Mouse (Mus musculus) liver, embryonic 13.5 days (tissue): ENCODE results near the gene Grhl1. TPM values are rescaled to one million over a fixed set of nuclear protein-coding genes. Genes with fewer than 3 reads are reported as not detected.
"Not testable (repeated sequence)": the region's sequence is repeated elsewhere in the genome, so short reads cannot be mapped to it uniquely, and the experiment has no call there.

Source experiments
- ATAC-seq: fragments of 200-750 bp; cut with Nextera tagmentation; 2 replicates; pipeline ENCODE4 v1.8.0; 2017; ENCODE audit warnings: low read depth, mild to moderate bottlenecking, moderate number of reproducible peaks, moderate library complexity
- DNase-seq: peaks from one replicate; pipeline ENCODE4 v3.0.0; 2022
- H3K27ac ChIP-seq: fragments of 300-500 bp; sonication (generic); 2 replicates; pipeline ENCODE4 v1.5.1; 2015; ENCODE audit warnings: moderate library complexity, mild to moderate bottlenecking, inconsistent platforms
- H3K27me3 ChIP-seq: fragments of 300-500 bp; sonication (generic); 2 replicates; pipeline ENCODE4 v1.6.1; 2015; ENCODE audit warnings: mild to moderate bottlenecking, inconsistent platforms
- H3K36me3 ChIP-seq: fragments of 300-500 bp; sonication (generic); 2 replicates; pipeline ENCODE4 v1.6.1; 2015; ENCODE audit warnings: mild to moderate bottlenecking, inconsistent platforms
- H3K4me1 ChIP-seq: fragments of 300-500 bp; sonication (generic); replicated peaks from 2 replicates; pipeline ENCODE4 v1.6.1; 2015; ENCODE audit warnings: inconsistent platforms
- H3K4me2 ChIP-seq: fragments of 300-500 bp; sonication (generic); 2 replicates; pipeline ENCODE4 v1.6.1; 2015; ENCODE audit warnings: inconsistent platforms, mild to moderate bottlenecking, moderate library complexity
- H3K4me3 ChIP-seq: fragments of 300-500 bp; sonication (generic); replicated peaks from 2 replicates; pipeline ENCODE4 v1.5.1; 2015; ENCODE audit warnings: mild to moderate bottlenecking, inconsistent platforms
- H3K9ac ChIP-seq: fragments of 300-500 bp; sonication (generic); 2 replicates; pipeline ENCODE4 v1.6.1; 2015; ENCODE audit warnings: mild to moderate bottlenecking, inconsistent platforms
- H3K9me3 ChIP-seq: fragments of 300-500 bp; sonication (generic); replicated peaks from 2 replicates; pipeline ENCODE4 v1.6.1; 2016; ENCODE audit warnings: inconsistent platforms
- WGBS: fragments of 180-500 bp; shearing (Covaris S2); methylation state at CpG from one replicate; pipeline ENCODE4 v1.1.7; 2015; ENCODE audit not compliant: insufficient replicate concordance; 5-methylcytosine and 5-hydroxymethylcytosine counted together
- polyA plus RNA-seq: library from polyadenylated mRNA; unstranded; fragments of >200 nt; fragmentation: Nextera tagmentation; extraction: Ambion mirVana; gene quantifications from 2 replicates; pipeline ENCODE4 v1.2.1, GENCODE M21; 2015

Grhl1 gene
- polyA plus RNA-seq, 1 experiment from 2014 or later = 0.54 TPM

- ATAC-seq = no peak
- WGBS = 62% methylated on average over 4 of the region's 4 CpGs
- Histone ChIP-seq H3K4me1 (no peaks in the 10 kb centered on the region; the same call in 1 of the 2 replicates), H3K27ac (no peak overlapping the region), H3K9me3 (no peaks in the 10 kb centered on the region), H3K4me2 (no peak overlapping the region), H3K36me3 (no peaks in the 10 kb centered on the region), H3K9ac (no peak overlapping the region), H3K27me3 (peaks cover 3% of the 10 kb centered on the region; the same call in 1 of the 2 replicates), H3K4me3 (no peak overlapping the region)
- no peak for DNase-seq
Observed at GRCm38 (mm10) chr12:24619436-24619835, 47.4 kb downstream of the Grhl1 start.

GRCm38 (mm10) chr12:24623486-24624251 lies 51.6 kb downstream of the Grhl1 start:
- Histone ChIP-seq H3K4me1 (no peaks in the 10 kb centered on the region), H3K9ac (no peak overlapping the region), H3K36me3 (no peaks in the 10 kb centered on the region), H3K9me3 (no peaks in the 10 kb centered on the region), H3K4me3 (no peak overlapping the region), H3K4me2 (no peak overlapping the region), H3K27me3 (peaks cover 3% of the 10 kb centered on the region; the same call in 1 of the 2 replicates), H3K27ac (no peak overlapping the region)
- ATAC-seq = no peak
- WGBS = 69% methylated on average over 12 of the region's 12 CpGs
- DNase-seq = no peak

DNA sequence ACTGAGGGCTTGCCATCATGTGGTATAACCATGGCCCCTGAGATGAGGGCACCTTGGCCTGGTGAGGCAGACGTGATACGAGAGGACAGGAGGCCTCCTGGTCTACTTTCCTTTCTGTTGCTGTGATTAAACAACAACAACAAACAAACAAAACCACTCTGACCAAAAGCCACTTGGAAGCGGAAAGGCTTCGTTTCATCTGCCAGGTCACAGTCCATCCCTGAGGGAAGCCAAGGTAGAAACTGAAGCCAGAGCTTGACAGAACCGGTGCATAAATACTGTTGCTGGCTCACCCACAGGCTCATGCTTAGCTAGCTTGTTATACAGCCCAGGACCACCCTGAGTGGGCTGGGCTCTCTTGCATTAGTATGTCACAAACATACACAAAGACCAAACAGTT lies 54.3 kb downstream of the Grhl1 start:
- no peaks in the 10 kb centered on the region for H3K36me3 ChIP-seq
- no peak overlapping the region for H3K9ac ChIP-seq
- peaks cover 14% of the 10 kb centered on the region; the same call in 1 of the 2 replicates for H3K4me1 ChIP-seq
- no peak overlapping the region for H3K27ac ChIP-seq
- no peak overlapping the region for H3K4me2 ChIP-seq
- WGBS = 75% methylated on average over 5 of the region's 5 CpGs
- no peaks in the 10 kb centered on the region for H3K27me3 ChIP-seq
- no peak for DNase-seq
- no peak overlapping the region for H3K4me3 ChIP-seq
- no peaks in the 10 kb centered on the region for H3K9me3 ChIP-seq
- ATAC-seq = no peak

DNA sequence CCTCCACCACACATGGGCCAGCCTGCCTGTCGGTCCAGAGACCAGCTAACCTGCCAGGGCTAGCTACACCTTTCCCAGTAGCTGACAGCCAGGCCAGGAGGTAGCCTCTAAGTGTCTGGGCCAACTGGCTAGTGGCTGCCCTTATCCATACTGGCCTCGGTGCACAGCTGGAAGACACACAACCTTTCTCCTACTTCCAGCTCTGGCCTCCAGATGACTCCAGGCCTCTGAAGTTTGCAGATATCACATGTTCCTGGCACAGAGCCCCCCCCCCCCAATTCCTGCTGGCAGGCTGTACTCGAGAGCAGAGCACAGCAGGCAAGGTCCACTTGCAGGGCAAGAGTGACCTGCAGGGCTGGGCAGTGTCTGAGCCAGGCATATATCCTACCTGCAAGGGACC lies 55.1 kb downstream of the Grhl1 start:
- no peak for DNase-seq
- ATAC-seq = no peak
- 46% methylated on average over 3 of the region's 3 CpGs for WGBS
- peaks cover 15% of the 10 kb centered on the region; the same call in 1 of the 2 replicates for H3K4me1 ChIP-seq
- no peak overlapping the region for H3K4me3 ChIP-seq
- H3K36me3 ChIP-seq = no peaks in the 10 kb centered on the region
- H3K9ac ChIP-seq = no peak overlapping the region
- no peaks in the 10 kb centered on the region for H3K9me3 ChIP-seq
- H3K27me3 ChIP-seq = no peaks in the 10 kb centered on the region
- H3K4me2 ChIP-seq = no peak overlapping the region
- H3K27ac ChIP-seq = no peak overlapping the region

GRCm38 (mm10) chr12:24630220-24630619 lies 58.1 kb downstream of the Grhl1 start:
- peaks cover 42% of the 10 kb centered on the region for H3K4me1 ChIP-seq
- WGBS = 59% methylated on average over 1 of the region's 1 CpGs
- no peaks in the 10 kb centered on the region for H3K36me3 ChIP-seq
- DNase-seq (no peak), ATAC-seq (no peak)
- H3K4me2 ChIP-seq = no peak overlapping the region
- no peak overlapping the region for H3K27ac ChIP-seq
- no peaks in the 10 kb centered on the region for H3K27me3 ChIP-seq
- H3K9me3 ChIP-seq = no peaks in the 10 kb centered on the region
- no peak overlapping the region for H3K9ac ChIP-seq
- H3K4me3 ChIP-seq = no peak overlapping the region

DNA sequence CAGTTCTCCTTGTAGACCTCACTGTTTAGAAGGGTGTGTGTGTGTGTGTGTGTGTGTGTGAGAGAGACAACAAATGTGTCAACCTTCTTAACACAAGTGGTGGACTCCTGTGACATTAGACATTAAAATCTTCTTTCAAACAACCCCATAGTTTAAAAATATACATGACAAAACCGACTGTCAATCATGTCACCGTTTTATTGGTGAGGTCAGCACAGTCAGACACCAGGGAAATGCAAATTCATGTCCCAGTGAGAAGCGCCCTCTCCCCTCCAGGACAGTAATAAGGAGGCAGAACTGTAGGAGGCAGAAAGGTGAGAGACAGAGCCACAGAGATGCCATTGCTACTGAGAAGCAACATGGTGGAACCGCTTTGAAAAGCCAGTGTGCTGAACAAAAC lies 60.3 kb downstream of the Grhl1 start:
- H3K9ac ChIP-seq = no peak overlapping the region
- no peak overlapping the region for H3K4me3 ChIP-seq
- H3K4me1 ChIP-seq = peaks cover 59% of the 10 kb centered on the region
- H3K4me2 ChIP-seq = no peak overlapping the region
- no peaks in the 10 kb centered on the region for H3K27me3 ChIP-seq
- DNase-seq (no peak), ATAC-seq (no peak)
- no peaks in the 10 kb centered on the region for H3K36me3 ChIP-seq
- no peak overlapping the region for H3K27ac ChIP-seq
- H3K9me3 ChIP-seq = no peaks in the 10 kb centered on the region
- 63% methylated on average over 4 of the region's 4 CpGs for WGBS

GRCm38 (mm10) chr12:24633753-24634191 lies 61.7 kb downstream of the Grhl1 start:
- no peak overlapping the region for H3K4me3 ChIP-seq
- H3K4me2 ChIP-seq = peak overlapping the region; percentile 32
- H3K27me3 ChIP-seq = no peaks in the 10 kb centered on the region
- H3K36me3 ChIP-seq = no peaks in the 10 kb centered on the region
- 23% methylated on average over 1 of the region's 1 CpGs for WGBS
- DNase-seq (no peak), ATAC-seq (peak; percentile 87)
- H3K9me3 ChIP-seq = no peaks in the 10 kb centered on the region
- peaks cover 60% of the 10 kb centered on the region for H3K4me1 ChIP-seq
- peak overlapping the region; percentile 46 for H3K9ac ChIP-seq
- peak overlapping the region; percentile 93 for H3K27ac ChIP-seq

- 26% methylated on average over 4 of the region's 4 CpGs for WGBS
- Histone ChIP-seq H3K9me3 (no peaks in the 10 kb centered on the region), H3K4me1 (peaks cover 64% of the 10 kb centered on the region), H3K27me3 (no peaks in the 10 kb centered on the region), H3K4me3 (no peak overlapping the region), H3K9ac (peak overlapping the region; percentile 46), H3K27ac (peak overlapping the region; percentile 93), H3K4me2 (peak overlapping the region; percentile 32; the same call in 1 of the 2 replicates), H3K36me3 (no peaks in the 10 kb centered on the region)
- peak; percentile 74 for ATAC-seq
- no peak for DNase-seq
Observed at GRCm38 (mm10) chr12:24634212-24634611, 62.1 kb downstream of the Grhl1 start.

DNA sequence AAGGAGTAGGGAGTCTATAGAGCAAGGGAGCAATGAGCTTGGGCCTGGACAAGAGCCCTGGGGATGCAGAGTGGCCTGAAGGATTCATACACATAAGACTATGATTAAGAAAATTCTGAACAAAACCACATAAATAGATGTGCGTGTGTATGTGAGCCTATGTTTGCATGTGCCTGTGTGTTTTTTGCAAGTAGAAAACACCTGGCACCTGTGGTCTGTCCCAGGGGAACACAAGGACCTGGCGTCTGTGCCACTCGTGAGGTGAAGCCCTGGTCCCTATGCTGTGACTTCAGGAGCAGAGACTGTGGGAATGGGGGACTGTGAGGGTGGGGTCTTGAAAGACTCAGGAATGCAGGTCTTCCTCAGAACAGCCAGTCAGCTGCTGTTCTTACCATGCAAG lies 62.6 kb downstream of the Grhl1 start:
- Histone ChIP-seq H3K9ac (peak overlapping the region; percentile 46; the same call in 1 of the 2 replicates), H3K9me3 (no peaks in the 10 kb centered on the region), H3K27me3 (no peaks in the 10 kb centered on the region), H3K4me3 (no peak overlapping the region), H3K27ac (peak overlapping the region; percentile 93), H3K36me3 (no peaks in the 10 kb centered on the region), H3K4me2 (no peak overlapping the region), H3K4me1 (peaks cover 68% of the 10 kb centered on the region)
- WGBS = 69% methylated on average over 3 of the region's 3 CpGs
- ATAC-seq (no peak), DNase-seq (no peak)

- H3K4me3 ChIP-seq, ATAC-seq, DNase-seq, H3K4me2 ChIP-seq, H3K9ac ChIP-seq, H3K27me3 ChIP-seq, H3K27ac ChIP-seq, H3K9me3 ChIP-seq, H3K36me3 ChIP-seq: not testable (repeated sequence)
- WGBS = 88% methylated on average over 10 of the region's 10 CpGs
- H3K4me1 ChIP-seq = peaks cover 78% of the 10 kb centered on the region
Observed at GRCm38 (mm10) chr12:24638787-24639186, 66.7 kb downstream of the Grhl1 start.

DNA sequence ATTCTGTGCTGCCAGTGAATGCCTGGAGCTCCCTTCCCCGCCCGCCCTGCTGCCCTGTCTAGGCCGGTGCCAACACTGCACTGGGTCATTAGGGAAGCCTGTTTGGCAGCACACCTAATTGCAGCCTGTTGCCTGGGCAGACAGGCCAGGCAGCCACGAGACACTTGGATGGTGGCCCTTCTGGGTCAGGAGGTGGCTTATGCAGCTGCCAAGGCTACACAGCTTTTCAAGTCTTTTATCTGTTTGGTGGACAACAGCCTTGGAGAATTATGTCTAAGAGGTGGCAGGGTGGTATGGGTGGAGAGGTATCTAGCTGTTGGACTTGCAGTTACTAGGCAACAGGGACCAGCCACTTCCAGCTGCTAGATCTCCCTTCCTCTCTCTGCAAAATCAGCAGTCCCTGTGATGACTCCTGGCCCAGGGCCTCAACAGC lies 70.3 kb downstream of the Grhl1 start:
- peak overlapping the region; percentile 46 for H3K9ac ChIP-seq
- DNase-seq = no peak
- no peaks in the 10 kb centered on the region for H3K9me3 ChIP-seq
- H3K27ac ChIP-seq = peak overlapping the region; percentile 92
- no peak overlapping the region for H3K4me3 ChIP-seq
- no peak overlapping the region for H3K4me2 ChIP-seq
- H3K36me3 ChIP-seq = no peaks in the 10 kb centered on the region
- ATAC-seq = no peak
- H3K4me1 ChIP-seq = peaks cover 82% of the 10 kb centered on the region
- H3K27me3 ChIP-seq = no peaks in the 10 kb centered on the region
- WGBS = 74% methylated on average over 4 of the region's 4 CpGs

DNA sequence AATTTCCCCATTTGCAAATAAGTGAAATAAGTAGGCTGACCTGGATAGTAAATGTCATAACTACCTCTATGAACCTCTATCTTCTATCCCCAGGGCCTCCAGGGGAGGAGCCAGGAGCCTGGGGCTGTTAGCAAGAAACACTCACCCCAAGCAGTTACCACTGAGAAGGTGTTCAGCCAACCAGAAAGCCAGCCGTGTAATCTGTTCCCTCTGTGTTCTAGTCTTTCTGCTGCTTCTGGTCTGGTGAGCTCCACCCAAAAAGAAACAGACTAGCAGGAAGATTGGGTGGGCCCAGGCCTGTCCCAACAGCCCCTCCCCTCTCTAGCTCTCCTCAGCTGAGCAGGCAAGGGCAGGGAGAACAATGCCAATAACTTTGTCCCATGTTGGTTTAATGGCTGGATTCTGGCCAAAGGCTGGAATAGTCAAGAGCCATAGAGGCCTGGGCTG lies 72.1 kb downstream of the Grhl1 start:
- 14% methylated on average over 1 of the region's 1 CpGs for WGBS
- H3K9ac ChIP-seq = peak overlapping the region; percentile 60
- H3K4me2 ChIP-seq = peak overlapping the region; percentile 65

More for the DNA sequence above, 72.1 kb downstream of the Grhl1 start:
- H3K4me1 ChIP-seq = peaks cover 95% of the 10 kb centered on the region
- ATAC-seq = peak; percentile 93
- no peaks in the 10 kb centered on the region for H3K9me3 ChIP-seq
- no peaks in the 10 kb centered on the region for H3K27me3 ChIP-seq
- no peak overlapping the region for H3K4me3 ChIP-seq
- peak; percentile 76 for DNase-seq
- H3K36me3 ChIP-seq = no peaks in the 10 kb centered on the region
- H3K27ac ChIP-seq = peak overlapping the region; percentile 92
